Mouse (Mus musculus): ENCODE measurements around the gene Serpina3n.

- TF ChIP-seq POLR2A (IDR thresholded peaks at IDR 0.05; ENCODE audit: insufficient read length, low read depth) (no peak), TCF12 (IDR thresholded peaks at IDR 0.05; ENCODE audit: insufficient read depth, poor library complexity, severe bottlenecking) (no peak), REST (IDR thresholded peaks at IDR 0.05; ENCODE audit: insufficient read depth, insufficient read length) (no peak), USF1 (IDR thresholded peaks at IDR 0.05; ENCODE audit: low read depth) (no peak), MYOD1 (IDR thresholded peaks at IDR 0.05; ENCODE audit: control insufficient read depth in 1 of 3, insufficient read length in 2 of 3, low read depth in 2 of 3) (no peak), POLR2AphosphoS2 (IDR thresholded peaks at IDR 0.05; ENCODE audit: insufficient read length, low read depth) (no peak), TCF3 (IDR thresholded peaks at IDR 0.05; ENCODE audit: insufficient read length, low read depth) (no peak), MAX (IDR thresholded peaks at IDR 0.05; ENCODE audit: low read depth) (no peak), CEBPB (IDR thresholded peaks at IDR 0.05; ENCODE audit: insufficient read depth, poor library complexity, severe bottlenecking) (no peak), MYOG (IDR thresholded peaks at IDR 0.05; ENCODE audit: control insufficient read depth in 1 of 3, insufficient read depth in 1 of 3, insufficient read length in 2 of 3, low read depth in 2 of 3) (no peak), SRF (IDR thresholded peaks at IDR 0.05; ENCODE audit: control insufficient read depth, insufficient read length, low read depth) (no peak), E2F4 (IDR thresholded peaks at IDR 0.05; ENCODE audit: insufficient read depth) (no peak)
Measured at GRCm38 (mm10) chr12:104418340-104419135, 12.0 kb downstream of the Serpina3n start.

Measured in myocyte (in vitro differentiated cells).